Mouse (Mus musculus): ENCODE data around the gene Prkag2.

Gene Prkag2

GRCm38 (mm10) chr5:25001391-25001794 lies 99.0 kb downstream of the Prkag2 start:
- no peak for DNase-seq (ENCODE audit: low spot score in 2 of 2)

DNA sequence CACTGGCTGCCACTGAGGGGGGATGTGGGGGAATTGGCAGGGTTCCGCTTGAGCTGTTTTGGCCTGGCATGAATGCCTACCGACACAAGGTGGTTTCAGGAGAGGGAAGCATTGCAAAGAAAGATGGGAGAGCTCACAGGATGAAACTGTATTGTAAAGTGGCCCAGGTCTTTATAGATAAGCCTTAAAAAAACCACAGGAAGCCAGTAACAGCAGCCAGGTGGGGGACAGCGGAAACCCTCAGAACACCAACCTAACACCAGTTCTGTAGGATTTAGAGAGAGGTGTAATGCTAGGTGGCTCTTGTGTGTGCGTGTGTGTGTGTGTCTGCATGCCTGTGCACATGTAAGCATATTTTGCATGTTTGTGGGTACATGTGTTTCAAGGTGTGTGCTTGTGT lies 101.1 kb downstream of the Prkag2 start:
- no peak for DNase-seq (ENCODE audit: low spot score in 2 of 2)

DNA sequence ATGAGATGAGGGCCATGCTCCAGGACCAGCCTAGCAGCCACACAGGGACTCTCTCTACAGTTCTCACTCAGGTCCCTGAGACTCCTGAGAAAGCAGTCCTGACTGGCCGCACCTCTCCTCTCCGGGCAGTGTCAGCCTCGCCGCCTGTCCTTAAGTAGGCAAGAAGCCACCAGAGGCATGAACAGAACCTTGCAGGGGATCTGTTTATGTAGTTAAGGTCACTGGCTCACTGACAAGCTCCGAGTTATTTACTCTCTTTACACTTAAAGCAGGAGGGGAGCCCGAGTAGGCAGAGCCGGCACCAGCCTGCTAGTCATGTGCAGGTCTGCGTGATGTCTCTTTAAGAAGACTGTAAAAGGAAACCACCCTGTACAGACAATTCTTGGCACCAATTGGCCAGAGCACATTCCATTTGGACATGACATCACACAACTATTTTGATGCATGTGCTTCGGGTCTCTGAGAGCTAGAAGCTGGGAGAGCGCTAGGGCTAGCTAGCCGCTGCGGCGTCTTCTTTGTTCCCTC lies 104.8 kb downstream of the Prkag2 start:
- DNase-seq (ENCODE audit: low spot score in 2 of 2) = peak; percentile 61 to 83

DNA sequence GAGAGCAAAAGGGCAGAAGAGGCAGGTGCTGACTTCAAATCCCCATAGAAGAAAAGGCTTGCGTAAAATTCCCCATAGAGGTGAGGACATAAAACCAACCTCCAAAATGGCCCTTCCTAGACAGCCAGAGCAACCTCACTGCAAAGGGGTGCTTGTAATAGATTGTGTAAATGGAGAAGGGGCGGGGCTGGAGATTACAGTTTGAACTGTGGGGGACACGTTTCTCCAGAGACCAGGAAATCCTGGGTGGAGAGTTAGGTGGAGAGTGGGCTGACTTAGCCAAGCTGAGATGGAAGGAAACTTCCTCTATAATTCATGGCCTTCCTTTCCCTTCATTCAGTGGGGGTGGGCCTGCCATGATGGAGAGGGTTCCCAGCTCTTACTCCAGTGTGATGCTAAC lies 107.3 kb downstream of the Prkag2 start:
- no peak for DNase-seq (ENCODE audit: low spot score in 2 of 2)

- no peak for DNase-seq (ENCODE audit: low spot score in 2 of 2)
Measured at GRCm38 (mm10) chr5:24991575-24991974, 108.9 kb downstream of the Prkag2 start.

DNA sequence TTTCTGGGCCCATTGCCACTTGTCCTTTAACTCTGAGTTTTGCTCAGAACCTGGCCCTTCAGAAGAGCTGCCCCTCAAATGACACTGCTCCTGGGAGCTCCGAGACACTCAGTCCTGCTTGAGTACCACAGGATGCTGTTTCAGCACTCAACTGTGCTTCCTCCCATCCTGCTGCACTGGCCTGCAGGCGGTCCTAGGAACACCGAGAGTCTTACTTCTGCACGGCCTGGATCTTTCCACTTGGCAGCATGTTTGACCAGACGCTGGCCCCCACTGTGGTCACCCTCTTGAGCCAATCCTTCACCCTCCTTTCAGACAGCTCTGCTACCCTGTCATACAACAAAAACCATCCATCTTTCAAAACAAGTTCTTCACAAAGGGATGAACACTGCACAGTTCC lies 110.0 kb downstream of the Prkag2 start:
- DNase-seq (ENCODE audit: low spot score in 2 of 2) = no peak

DNA sequence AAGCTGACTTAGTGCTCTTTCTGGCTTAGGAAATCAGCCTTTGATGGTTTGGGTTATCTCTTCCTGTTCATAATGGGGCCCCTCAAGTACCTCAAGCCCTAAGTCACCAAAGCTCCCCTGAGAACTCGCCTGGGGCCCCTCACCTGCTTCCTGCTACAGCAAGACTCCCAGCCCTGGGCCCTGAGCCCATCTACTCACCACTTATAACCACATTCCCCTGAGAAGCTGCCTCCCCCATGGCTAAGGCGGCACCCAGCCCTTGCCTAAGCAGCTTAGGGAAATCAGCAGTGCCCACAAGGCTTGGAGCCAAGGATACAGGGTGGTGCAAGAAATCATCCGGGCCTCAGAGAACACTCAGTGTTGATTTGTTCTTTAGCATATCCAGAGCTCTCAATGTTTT lies 110.8 kb downstream of the Prkag2 start:
- DNase-seq (ENCODE audit: low spot score in 2 of 2) = no peak

GRCm38 (mm10) chr5:24986956-24987355 lies 113.5 kb downstream of the Prkag2 start:
- no peak for DNase-seq (ENCODE audit: low spot score in 2 of 2)

DNA sequence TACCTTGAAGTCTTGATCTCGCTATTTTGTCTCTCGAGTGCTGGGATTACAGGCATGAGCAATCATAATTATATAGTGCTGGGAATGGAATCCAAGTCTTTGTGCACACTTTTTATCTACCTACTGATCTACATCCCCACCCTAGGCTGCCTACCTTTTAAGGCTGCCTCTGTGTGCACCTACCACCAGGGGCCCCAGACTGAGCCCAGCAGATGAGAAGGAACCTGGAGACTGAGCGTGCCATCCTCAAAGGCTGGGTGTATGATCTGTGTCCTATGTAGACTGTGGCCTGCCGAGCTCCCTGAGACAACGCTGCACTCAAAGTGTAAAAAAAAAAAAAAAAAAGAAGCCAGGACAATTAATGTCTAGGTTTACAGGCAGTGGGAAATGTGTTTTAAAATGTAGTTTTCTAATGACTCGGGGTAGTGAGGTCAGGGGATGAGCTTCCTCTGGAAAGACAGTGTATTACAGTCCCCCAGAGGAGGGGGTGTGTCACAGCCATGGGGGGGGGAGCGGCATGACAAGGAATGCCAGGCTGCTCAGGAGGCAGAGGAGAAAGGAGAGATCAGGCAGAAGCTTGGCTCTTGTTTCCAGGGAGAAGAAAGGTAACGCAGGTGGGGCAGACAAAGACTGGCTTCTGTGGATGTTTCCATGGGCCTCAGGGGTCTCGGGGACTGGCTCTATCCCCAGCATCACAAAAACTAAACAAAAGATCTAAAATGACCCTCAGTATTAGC lies 114.1 kb downstream of the Prkag2 start:
- DNase-seq (ENCODE audit: low spot score in 2 of 2) = peak in 1 of 2 experiments; percentile 33

DNA sequence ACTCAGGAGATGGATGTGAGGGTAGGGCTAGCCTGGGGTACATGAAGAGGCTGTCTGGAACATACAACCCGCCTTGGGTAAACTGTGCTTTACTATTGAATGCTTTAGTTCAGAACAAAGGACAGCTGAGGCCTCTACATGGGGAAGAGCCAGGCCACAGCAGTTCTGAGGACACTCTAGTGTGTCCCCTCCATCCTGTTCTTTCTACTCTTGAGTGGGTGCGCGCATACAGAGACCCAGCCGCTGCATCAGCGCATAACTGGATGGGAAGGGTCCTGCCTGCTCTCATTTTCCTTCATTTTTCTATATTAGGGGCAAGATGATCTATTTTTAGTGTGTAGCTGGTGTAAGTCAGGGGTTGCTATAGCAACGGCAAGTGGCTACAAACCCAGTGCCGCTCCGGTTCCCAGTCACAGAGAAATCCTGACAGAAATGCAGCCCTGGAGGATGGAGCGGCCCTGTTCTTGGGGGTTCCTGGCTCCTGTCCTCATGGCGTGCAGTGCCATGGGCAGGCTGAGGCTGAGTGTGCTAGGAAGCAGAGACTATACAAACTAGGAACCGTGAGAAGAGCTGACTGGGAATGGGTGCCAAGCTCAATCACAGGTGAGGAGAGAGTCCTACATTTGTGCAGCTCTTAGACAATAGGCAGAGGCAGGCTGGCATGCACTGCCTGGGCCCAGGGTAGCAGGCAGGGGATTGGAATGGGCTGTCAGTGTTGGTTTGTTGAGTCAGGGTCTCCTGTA lies 114.8 kb downstream of the Prkag2 start:
- DNase-seq (ENCODE audit: low spot score in 2 of 2) = peak; percentile 69 to 83

- DNase-seq (ENCODE audit: low spot score in 2 of 2) = no peak
Measured at GRCm38 (mm10) chr5:24984157-24984556, 116.3 kb downstream of the Prkag2 start.

- peak in 1 of 2 experiments; percentile 39 for DNase-seq (ENCODE audit: low spot score in 2 of 2)
Measured at GRCm38 (mm10) chr5:24983539-24983938, 116.9 kb downstream of the Prkag2 start.

DNA sequence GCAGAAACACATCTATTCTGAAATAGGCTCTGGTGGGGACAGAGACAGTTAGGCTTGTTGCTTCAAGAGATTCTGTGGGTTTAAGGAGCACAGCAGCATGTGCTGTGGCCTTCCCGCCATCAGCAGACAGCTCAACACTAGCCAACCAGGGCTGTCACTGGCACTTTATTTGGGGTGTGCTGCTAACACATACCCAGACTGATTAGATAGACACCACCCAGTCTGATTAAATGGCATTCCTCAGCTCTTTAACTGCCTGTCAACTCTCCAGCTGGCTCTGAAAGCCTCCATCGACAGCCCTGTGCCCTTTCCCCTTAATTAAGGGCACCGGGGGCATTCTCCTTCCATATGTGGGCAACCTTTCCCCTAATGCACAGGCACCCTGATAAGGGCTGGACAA lies 118.2 kb downstream of the Prkag2 start:
- no peak for DNase-seq (ENCODE audit: low spot score in 2 of 2)

DNA sequence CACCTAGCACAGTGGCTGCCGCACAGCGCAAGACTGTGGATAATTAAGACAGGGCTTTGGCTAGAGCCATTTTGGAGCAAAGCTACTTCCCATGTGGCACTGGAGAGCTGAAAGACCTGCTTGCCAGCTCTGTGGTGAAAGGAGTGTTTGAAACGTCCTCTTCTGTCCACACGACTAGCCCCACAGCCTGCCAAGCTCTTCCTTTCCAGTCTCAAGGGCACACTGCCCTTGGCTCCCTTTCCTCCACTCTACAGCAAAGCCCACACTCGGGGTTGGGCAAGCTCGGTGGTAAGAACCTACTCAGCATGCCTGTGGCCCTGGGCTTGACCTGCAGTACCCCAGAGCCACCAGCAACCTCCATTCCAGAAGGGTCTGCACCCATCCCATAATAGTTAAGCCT lies 118.7 kb downstream of the Prkag2 start:
- no peak for DNase-seq (ENCODE audit: low spot score in 2 of 2)

GRCm38 (mm10) chr5:24979968-24980345 lies 120.5 kb downstream of the Prkag2 start:
- DNase-seq (ENCODE audit: low spot score in 2 of 2) = no peak

DNA sequence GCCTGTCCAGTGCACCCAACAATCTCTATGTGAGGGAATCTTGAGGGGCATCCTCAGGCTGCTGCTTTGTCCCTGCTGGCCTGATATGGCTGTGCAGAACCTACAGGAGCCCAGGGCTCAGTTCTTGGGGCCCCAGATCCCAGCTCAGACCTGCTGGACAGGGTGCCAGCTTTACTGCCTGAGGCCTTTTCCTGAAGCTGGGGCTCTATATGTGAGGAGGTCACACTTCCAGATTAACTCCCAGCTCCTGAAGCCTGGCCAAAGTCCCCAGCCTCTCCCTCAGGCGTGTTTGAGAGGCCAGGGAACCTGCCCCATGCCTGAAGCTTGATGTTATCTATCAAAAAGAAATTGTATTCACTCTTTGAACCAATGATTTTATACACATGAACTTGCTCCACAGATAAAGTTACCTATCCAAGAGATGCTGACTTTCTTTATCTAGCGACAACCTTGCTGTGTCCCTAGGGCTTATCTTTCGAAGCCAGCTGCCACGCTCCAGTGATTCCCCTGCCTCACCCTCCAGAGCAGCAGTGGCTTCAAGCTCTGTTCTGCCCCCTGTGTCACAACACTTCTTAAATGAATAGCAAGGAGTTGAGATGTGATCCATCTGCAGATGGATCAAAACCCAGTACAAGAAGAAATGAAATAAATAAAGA lies 121.0 kb downstream of the Prkag2 start:
- no peak for DNase-seq (ENCODE audit: low spot score in 2 of 2)

DNA sequence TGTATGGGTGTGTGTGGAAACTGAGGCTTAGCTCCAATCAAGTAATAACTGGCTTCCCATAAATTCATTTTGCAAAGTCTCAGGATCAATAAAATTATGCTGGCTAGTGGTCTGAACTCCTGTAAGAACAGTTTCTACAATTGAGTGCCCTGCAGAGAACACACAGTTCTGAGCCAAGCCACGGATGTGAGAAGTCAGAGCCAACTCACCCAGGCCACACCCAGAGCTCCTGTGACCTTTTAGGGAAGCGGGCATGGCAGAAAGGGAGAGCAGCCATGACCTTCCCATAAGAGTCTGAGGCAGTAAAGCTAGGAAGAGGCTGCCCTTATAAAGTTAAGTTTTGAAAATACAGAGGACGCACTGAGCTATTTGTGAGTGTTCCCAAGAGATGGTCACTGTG lies 123.5 kb downstream of the Prkag2 start:
- no peak for DNase-seq (ENCODE audit: low spot score in 2 of 2)

DNA sequence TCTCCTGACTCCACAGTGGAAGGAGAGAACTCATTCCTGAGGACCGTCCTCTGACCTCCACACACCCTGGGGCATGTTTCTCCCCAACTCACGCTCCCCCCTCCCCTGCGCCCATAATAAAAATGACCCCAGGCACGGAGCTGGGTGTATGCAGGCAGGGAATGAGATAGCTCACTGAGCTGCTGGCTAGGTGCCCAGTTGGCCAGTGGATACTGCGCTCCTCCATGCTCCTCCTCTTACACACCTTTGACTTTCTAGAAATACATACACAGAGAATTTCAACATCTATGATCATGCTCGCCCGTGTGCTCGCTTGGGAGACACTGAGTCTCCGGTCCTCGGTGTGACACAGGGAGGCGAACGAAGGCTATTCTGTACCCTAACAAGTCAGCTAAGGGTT lies 124.2 kb downstream of the Prkag2 start:
- no peak for DNase-seq (ENCODE audit: low spot score in 2 of 2)

DNA sequence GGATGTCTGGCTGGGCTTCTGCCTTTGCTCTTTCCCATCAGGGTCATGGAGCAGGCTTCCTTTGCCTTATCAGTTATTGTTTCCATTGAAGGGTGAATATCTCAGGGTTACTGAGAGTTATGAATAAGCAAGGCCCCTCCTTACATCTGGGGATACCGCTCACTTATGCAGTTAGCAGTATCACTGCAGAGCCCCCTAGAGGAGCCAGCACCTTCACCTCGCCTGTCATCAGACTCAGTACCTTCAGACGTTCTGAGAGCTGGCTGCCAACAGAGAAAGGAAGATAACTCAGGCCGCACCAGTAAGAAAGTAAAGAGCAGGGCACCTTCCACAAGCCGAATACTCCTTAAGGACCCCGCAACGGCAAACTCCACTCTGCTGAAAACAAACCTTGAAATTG lies 125.3 kb downstream of the Prkag2 start:
- DNase-seq (ENCODE audit: low spot score in 2 of 2) = no peak

DNA sequence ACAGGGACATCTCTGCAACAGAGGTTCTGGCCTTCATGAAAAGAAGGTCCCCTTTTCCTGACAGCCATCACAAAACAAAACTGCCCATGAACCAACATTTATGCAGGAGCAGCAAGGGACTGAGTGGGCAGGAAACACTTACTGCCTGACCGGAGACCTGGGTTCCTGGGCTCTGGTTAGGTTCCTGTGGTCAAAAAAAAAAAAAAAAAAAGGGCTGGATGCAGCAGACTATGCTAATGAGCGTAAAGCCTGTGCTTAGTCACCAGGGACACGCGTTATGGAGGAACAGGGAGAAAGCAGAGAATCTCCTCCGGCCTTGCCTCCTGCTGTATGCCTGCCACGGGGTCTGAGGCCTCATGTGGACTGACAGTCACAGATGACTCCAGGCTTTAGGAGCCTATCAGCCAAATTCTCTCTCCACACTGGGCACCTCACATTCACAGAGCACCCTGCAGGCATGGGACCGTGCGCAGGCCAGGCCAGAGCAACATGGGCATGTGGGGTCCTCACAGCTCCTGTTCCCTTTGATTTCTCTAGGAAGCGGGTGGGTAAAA lies 126.7 kb downstream of the Prkag2 start:
- no peak for DNase-seq (ENCODE audit: low spot score in 2 of 2)

DNA sequence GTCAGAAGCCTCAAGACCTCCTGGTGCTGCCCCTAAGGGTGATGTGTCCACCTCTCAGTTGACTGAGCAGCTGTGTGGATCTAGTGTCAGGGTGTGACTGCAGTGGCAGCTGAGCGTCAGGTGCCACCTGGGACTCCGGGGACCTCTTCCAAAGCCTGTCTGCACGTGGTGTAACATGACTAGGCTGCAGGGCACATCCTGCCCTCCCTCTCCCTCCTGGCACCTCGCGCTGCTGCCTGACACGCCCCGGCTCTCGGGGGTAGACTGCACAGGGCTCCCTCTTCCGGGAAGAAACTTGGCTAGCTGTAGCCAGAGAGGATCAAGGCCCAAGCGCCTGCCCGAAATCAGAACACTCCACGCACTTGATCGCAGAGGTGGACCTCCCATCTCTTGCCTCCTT lies 127.2 kb downstream of the Prkag2 start:
- DNase-seq (ENCODE audit: low spot score in 2 of 2) = no peak

- no peak for DNase-seq (ENCODE audit: low spot score in 2 of 2)
Measured at GRCm38 (mm10) chr5:24970552-24971275, 129.7 kb downstream of the Prkag2 start.
